Mouse (Mus musculus): Measurements from ENCODE around the gene Csnk1g1.
A peak's percentile ranks its signal among the peaks of the same experiment; 100 is the strongest.

The Csnk1g1 gene

GRCm38 (mm10) chr9:66067542-66067941, 158.8 kb downstream of the Csnk1g1 start:
- peak; percentile 51 for DNase-seq (ENCODE audit: low read depth, low spot score)

DNA sequence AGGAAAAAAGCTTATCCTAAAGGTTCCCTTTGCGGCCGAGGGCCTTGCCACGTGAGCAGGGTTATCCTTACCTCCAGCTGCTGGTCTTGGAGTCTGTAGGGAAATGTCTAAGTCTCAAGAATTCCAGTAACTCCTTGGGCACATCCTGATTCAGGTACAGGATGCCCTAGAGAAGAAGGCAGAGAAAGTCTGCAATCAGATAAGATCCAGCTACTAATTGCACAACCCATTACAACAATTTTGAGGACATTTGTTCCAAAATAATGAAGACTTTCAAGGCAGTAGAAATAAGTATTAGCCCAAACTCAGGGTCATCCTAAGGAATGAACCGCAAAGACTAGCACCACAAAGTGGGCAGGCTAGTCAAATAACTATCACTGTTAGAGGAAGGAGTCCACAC, 159.3 kb downstream of the Csnk1g1 start:
- no peak for DNase-seq (ENCODE audit: low read depth, low spot score)

DNA sequence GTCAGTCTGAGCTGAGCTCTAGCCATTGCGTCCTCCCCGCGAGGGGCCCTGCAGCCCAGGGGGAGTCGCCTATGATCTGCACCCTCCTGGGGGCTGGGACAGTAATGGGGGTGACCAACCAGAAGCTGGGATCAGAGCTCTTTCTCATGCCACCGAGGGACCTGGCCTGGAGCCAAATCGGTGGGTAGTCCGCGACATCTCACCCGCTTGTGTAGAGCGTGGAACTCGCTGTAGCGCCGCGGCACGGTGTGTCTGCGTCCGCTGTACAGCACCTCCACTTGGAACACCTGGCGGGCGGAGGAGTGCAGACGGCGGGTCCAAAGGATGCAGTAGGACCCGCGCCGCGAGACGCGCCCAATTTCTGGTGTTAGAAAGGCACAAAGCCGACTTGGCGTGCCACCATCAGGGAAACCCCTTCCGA, 160.3 kb downstream of the Csnk1g1 start:
- DNase-seq (ENCODE audit: low read depth, low spot score), result peak; percentile 49

DNA sequence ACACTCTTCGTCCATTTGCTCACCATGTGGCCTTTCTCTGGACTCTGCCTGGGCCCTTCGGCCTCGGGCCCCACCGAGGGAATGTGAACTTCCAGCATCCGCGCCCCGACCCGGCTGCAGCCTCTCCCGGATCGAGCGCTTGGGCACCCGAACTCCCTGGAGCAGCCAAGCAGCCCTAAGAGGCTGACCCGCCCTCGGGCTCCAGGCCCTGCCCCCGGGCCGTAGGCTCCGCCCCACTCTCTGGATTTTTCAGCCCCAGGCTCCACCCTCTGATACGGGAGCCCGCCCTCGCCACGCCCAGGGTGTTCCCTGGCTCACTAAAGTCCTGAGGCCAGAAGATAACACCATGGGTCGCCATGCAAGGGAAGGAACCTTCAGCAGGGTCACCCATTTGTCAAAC, 160.9 kb downstream of the Csnk1g1 start, which contains the start of gene Snx22:
Snx22 (minus strand) TSS at position 137 of the 400 bp plus-strand sequence.
- peak; percentile 88 for DNase-seq (ENCODE audit: low read depth, low spot score)

- DNase-seq (ENCODE audit: low read depth, low spot score), result no peak
Measured at GRCm38 (mm10) chr9:66070151-66070550, 161.4 kb downstream of the Csnk1g1 start.

DNA sequence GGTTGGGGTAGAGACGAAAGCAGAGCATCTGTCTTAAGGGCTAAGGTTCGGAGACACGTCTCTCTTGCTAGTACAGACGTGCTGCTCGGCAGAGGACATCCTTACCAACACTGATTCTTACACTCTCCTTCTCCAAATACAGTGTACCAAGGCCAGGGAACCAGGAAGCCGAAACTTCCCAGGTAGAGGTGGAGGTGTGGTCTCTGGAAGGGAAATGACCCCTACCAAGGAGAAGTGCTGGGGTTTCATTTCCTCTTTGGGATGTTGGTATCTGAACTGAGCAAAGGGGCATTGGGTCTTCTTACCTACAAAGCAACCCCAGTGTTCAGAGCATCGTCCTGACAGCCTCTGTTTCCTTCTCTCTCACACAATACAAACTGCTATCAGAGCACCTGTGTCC, 164.0 kb downstream of the Csnk1g1 start:
- no peak for DNase-seq (ENCODE audit: low read depth, low spot score)

GRCm38 (mm10) chr9:66078072-66078471, 169.3 kb downstream of the Csnk1g1 start:
- DNase-seq (ENCODE audit: low read depth, low spot score), result no peak

DNA sequence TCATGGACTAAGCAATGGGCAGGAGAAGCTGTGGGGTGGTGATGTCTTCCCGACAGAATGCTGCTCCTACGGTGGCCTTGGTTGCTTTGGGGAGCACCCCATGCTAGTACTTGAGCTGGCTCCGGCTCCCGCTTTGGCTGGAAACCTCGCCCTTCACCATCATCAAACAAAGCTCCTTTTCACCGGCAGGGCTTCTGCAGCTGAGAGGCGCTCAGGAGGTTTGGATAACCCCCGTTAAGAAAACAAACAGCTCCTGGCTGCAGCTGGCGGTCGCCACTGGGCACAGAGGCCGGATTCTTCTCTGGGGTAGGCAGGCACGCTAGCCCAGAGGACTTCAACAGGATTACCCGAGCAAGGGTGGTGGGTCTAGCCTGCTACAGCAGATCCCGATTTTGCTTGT, 169.8 kb downstream of the Csnk1g1 start:
- DNase-seq (ENCODE audit: low read depth, low spot score), result peak; percentile 66

DNA sequence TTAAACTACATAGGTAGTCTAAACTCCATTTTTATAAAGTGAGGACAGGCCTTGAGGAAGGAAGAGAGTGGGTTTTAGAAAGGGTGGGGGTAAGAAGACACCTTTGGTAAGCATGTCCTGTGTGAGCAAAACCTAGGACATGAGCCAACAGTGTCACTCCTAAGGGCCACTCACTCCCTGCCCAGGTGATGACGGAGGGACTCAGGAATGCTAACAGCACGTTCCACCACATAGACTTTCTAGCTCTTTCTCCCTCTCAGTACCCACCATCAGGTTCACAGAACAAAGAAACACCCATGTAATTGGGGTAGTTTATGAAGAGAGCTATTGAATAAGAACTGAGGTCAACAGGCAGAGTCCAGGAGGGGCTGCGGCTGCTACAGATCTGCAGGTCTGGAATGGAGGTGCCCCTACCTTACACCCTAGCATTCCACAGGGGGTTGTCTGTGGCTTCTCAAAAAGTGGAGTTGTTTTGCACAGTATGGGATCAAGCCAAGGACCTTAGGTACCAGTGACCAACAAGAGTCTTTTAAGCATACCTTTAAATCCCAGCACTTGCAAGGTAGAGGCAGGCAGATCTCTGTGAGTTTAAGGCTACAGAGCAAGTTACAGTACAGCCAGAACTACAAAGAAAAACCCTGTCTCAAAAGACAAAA, 172.2 kb downstream of the Csnk1g1 start:
- no peak for DNase-seq (ENCODE audit: low read depth, low spot score)

DNA sequence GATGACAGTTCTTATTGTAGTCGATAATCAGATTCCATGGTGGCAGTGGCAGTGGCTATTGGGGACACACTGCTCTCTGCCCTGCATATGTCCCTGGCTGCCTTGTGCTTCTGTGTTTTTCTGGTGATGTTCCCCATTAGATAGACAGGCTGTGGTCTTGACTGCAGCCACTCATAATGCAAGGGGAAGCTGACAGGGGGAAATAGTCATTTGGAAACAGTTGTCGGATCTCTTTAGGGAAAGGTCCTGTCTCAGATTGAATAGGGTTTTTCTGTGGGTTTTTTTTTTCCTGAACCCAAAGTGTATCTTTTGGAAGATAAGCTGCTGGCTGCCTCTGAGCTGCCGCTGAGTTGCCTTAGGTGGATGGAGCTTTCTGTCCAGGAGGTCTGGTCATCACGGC, 173.3 kb downstream of the Csnk1g1 start:
- DNase-seq (ENCODE audit: low read depth, low spot score), result no peak

DNA sequence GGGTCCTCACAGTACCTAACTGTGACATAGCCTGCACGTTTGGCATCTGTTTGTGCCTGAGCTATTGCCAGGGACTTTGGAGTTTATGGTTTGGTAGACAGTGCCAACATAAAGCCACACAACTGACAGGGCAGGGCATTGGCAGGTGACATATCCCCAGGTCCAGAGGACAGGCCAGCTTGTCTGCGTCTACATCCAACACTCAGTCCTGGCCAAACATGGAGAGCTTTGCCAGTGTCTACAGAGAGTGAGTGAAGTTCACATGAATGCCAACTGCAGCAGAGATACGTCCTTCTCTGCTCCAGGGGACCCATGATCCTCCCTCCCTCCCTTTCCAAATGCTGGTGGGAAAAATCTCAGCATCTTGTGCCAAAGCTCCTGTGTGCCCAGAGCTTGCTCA, 175.4 kb downstream of the Csnk1g1 start:
- no peak for DNase-seq (ENCODE audit: low read depth, low spot score)

GRCm38 (mm10) chr9:66087062-66087461, 178.3 kb downstream of the Csnk1g1 start:
- no peak for DNase-seq (ENCODE audit: low read depth, low spot score)

GRCm38 (mm10) chr9:66088411-66088810, 179.7 kb downstream of the Csnk1g1 start:
- peak; percentile 77 for DNase-seq (ENCODE audit: low read depth, low spot score)

- peak; percentile 72 for DNase-seq (ENCODE audit: low read depth, low spot score)
Measured at GRCm38 (mm10) chr9:66090593-66091244, 182.0 kb downstream of the Csnk1g1 start.

DNA sequence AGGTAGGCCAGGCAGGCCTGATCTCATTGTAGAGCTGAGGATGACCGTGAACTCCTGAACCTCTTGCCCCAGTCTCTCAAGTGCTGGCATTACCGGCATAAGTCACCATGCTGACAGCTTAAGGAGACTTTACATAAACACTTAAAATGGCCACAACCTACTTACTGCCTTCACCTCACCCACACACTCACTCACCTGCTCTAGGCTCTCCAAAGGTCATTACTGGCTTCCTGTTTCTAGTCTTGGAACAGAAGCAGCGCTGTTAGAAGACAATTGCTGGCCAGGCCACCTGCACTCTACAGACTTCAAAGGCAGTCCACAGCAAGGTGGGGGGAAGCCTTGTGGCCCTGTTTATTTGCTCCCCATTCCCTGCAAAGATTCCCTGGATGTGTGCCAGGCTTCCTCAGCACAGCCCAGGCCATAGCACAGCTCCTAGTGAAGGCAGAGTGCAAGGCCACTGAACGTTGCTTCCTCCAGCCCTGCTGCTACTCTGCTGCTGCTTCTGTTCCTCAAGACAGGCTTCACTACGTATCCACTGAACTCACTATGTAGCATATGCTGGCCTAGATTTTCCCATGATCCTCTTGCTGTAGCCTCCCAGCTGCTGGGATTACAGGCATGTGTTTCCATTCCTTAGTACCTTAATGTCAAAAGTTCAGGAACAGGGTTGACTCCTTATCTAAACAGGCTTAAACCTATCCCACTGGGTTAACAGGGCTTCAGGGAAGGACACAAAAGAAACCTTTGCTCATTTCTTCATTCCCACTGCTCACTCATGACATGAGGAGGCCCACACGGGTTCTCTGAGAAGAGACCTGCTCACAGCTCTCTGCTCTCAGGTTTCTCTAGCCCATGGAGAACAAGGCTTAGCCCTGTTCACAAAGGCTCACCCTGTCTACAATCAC, 182.9 kb downstream of the Csnk1g1 start:
- no peak for DNase-seq (ENCODE audit: low read depth, low spot score)

DNA sequence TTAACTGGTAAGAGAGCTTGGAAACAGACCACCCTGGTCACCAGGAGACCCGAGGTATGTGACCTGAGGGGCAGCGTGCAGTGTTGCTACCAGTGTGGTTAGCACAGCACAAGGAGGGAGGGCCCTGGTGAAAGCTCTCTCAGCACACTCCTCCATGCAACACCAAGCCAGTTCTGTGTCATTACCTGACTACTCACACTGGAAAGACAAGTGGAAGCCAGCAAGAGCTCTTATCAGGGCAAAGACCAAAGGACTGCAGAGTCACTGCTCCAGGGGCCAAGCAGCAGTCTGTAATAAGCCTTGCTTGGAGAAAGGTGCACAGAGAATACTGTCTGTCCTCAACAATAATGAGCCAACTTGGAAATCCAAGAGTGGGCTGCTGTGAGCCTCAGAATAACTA, 183.9 kb downstream of the Csnk1g1 start:
- DNase-seq (ENCODE audit: low read depth, low spot score), result no peak

All from brain, adult 2 months (tissue).